Mouse (Mus musculus): ENCODE results near the gene Gm49387. TPM values are rescaled to one million over a fixed set of nuclear protein-coding genes. Genes with fewer than 3 reads are reported as not detected.

Gene Gm49387
- polyA plus RNA-seq, 1 experiment = not detected

DNA sequence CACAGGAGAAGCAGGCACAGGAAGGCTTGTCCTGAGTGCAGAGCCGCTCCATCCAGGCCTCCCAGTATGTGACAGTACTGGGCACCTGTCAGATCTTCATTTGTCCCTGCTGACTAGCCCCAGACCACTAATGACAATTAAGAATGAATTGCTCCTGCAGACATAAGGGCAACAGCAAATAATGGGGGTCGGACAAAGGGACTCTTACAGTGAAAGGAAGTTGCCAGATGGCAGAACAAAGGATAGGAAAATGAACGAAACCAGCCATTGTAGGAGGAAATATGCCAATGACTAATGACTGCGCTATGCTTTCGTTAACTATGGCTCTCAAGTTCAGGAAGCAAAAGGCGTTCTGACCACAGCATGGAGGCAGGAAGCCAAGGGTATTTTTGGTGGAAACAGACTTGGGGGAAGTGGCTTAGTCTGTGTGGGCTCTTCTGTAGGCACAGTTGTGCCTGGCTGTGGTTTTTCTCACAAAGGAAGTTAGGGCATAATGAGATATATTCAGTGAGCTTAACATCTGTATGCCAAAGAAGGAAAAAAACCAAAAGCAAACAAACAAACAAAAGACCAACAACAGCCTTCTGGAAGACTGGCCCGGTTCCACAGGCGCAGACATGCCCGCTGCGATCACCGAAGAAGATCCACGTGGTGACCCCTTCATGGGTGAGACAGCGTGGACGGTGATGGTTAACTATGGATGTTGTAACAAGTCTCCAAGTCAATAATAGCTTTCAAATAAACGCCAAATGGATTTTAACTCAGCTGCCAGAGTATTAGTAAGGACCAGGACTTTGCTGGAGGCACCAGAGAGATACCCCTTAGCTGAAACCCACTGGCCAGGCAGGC is 29.2 kb upstream of the Gm49387 start:
- peaks cover 11% of the 10 kb centered on the region for H3K4me1 ChIP-seq (ENCODE audit: control insufficient read depth, insufficient read depth, low read length)
- no peak overlapping the region for H3K4me3 ChIP-seq (ENCODE audit: insufficient read depth, low read length)
- TF ChIP-seq CTCF (IDR thresholded peaks at IDR 0.05; ENCODE audit: extremely low read depth, insufficient read depth, low read length) (no peak), POLR2A (IDR thresholded peaks at IDR 0.05; ENCODE audit: extremely low read depth, insufficient read depth, low read length) (no peak)

DNA sequence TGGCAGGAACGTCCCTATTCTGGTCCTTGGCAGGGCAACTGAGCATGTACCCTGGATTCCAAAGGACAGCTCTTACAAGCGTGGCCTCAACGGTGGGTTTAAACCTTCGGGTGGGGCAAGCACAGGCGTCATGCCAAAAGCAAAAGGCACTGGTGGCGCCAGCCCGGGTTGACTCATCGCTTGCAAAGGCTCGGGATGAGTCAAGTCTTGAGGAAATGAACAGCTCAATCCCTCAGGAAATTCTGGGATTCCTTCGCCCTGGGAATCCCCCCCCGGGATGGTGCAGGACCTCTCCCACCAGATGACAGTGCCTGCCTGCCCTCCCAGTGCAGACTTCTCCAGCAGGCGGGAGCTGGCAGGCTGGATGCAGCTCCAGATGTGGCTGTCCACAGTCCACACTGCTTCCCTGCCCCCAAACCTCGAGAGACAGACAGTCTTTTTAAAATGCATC is 28.5 kb upstream of the Gm49387 start:
- peaks cover 11% of the 10 kb centered on the region for H3K4me1 ChIP-seq (ENCODE audit: control insufficient read depth, insufficient read depth, low read length)
- peak overlapping the region; percentile 74 for H3K27ac ChIP-seq (ENCODE audit: insufficient read depth, low read length)
- TF ChIP-seq CTCF (IDR thresholded peaks at IDR 0.05; ENCODE audit: extremely low read depth, insufficient read depth, low read length) (no peak), POLR2A (IDR thresholded peaks at IDR 0.05; ENCODE audit: extremely low read depth, insufficient read depth, low read length) (no peak)
- H3K4me3 ChIP-seq (ENCODE audit: insufficient read depth, low read length) = no peak overlapping the region

More for the DNA sequence above, 29.2 kb upstream of the Gm49387 start:
- peak overlapping the region; percentile 74 for H3K27ac ChIP-seq (ENCODE audit: insufficient read depth, low read length)

GRCm38 (mm10) chr14:31668326-31668725 is 27.6 kb upstream of the Gm49387 start:
- 0 out of 2 replicates have a peak overlapping the region, but pooled peaks have one; percentile 16 for H3K27ac ChIP-seq (ENCODE audit: insufficient read depth, low read length)

DNA sequence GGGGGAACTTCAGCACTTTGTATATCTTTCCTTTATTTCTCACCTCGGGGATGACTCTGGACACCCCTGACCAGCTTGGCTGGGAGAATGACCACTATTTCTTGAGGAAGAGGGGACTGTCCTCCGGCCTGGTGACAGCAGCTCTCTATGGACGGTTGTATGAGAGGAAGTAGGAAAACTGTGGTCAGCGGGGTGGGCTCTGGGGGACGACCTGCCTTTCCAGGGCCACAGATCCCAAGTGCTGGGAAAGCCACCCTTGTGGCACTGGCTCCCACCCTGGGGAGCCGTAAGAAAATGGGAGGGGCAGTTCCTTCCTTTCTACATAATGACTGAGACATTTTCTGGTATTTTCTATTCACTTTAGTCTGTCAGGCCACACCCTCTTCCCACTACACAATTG is 27.1 kb upstream of the Gm49387 start:
- H3K4me3 ChIP-seq (ENCODE audit: insufficient read depth, low read length) = no peak overlapping the region
- no peak overlapping the region for H3K27ac ChIP-seq (ENCODE audit: insufficient read depth, low read length)
- peaks cover 18% of the 10 kb centered on the region for H3K4me1 ChIP-seq (ENCODE audit: control insufficient read depth, insufficient read depth, low read length)
- no peak for TF ChIP-seq POLR2A (IDR thresholded peaks at IDR 0.05; ENCODE audit: extremely low read depth, insufficient read depth, low read length)
- no peak for TF ChIP-seq CTCF (IDR thresholded peaks at IDR 0.05; ENCODE audit: extremely low read depth, insufficient read depth, low read length)

More at GRCm38 (mm10) chr14:31668326-31668725, 27.6 kb upstream of the Gm49387 start:
- Histone ChIP-seq H3K4me1 (ENCODE audit: control insufficient read depth, insufficient read depth, low read length) (peaks cover 17% of the 10 kb centered on the region), H3K4me3 (ENCODE audit: insufficient read depth, low read length) (no peak overlapping the region)
- TF ChIP-seq POLR2A (IDR thresholded peaks at IDR 0.05; ENCODE audit: extremely low read depth, insufficient read depth, low read length) = no peak
- no peak for TF ChIP-seq CTCF (IDR thresholded peaks at IDR 0.05; ENCODE audit: extremely low read depth, insufficient read depth, low read length)

DNA sequence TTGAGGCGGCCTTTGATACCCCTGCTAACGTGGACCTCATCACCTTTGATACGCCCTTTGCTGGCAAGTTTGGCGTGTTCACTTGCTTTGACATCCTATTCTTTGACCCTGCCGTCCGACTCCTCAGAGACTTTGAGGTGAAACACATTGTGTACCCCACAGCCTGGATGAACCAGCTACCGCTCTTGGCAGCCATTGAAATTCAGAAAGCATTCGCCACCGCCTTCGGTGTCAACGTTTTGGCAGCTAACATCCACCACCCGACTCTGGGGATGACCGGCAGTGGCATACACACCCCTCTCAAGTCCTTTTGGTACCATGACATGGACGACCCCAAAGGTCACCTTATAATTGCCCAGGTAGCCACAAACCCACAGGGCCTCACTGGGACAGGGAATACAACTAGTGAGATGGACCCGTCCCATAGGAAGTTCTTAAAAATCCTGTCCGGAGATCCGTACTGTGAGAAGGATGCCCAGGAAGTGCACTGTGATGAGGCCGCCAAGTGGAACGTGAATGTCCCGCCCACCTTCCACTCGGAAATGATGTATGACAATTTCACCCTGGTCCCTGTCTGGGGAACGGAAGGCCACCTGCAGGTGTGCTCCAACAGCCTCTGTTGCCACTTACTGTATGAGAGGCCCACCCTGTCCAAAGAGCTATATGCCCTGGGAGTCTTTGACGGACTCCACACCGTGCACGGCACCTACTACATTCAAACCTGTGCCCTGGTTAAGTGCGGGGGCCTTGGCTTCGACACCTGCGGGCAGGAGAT is 26.4 kb upstream of the Gm49387 start:
- TF ChIP-seq POLR2A (IDR thresholded peaks at IDR 0.05; ENCODE audit: extremely low read depth, insufficient read depth, low read length) = no peak
- no peak for TF ChIP-seq CTCF (IDR thresholded peaks at IDR 0.05; ENCODE audit: extremely low read depth, insufficient read depth, low read length)
- Histone ChIP-seq H3K27ac (ENCODE audit: insufficient read depth, low read length) (no peak overlapping the region), H3K4me3 (ENCODE audit: insufficient read depth, low read length) (no peak overlapping the region), H3K4me1 (ENCODE audit: control insufficient read depth, insufficient read depth, low read length) (peaks cover 18% of the 10 kb centered on the region)

- Histone ChIP-seq H3K27ac (ENCODE audit: insufficient read depth, low read length) (no peak overlapping the region), H3K4me1 (ENCODE audit: control insufficient read depth, insufficient read depth, low read length) (peaks cover 18% of the 10 kb centered on the region), H3K4me3 (ENCODE audit: insufficient read depth, low read length) (no peak overlapping the region)
- TF ChIP-seq CTCF (IDR thresholded peaks at IDR 0.05; ENCODE audit: extremely low read depth, insufficient read depth, low read length) = no peak
- no peak for TF ChIP-seq POLR2A (IDR thresholded peaks at IDR 0.05; ENCODE audit: extremely low read depth, insufficient read depth, low read length)
Observed at GRCm38 (mm10) chr14:31665566-31665940, 24.9 kb upstream of the Gm49387 start.

GRCm38 (mm10) chr14:31664903-31665565 is 24.4 kb upstream of the Gm49387 start:
- H3K4me3 ChIP-seq (ENCODE audit: insufficient read depth, low read length) = no peak overlapping the region
- peaks cover 19% of the 10 kb centered on the region for H3K4me1 ChIP-seq (ENCODE audit: control insufficient read depth, insufficient read depth, low read length)
- no peak for TF ChIP-seq CTCF (IDR thresholded peaks at IDR 0.05; ENCODE audit: extremely low read depth, insufficient read depth, low read length)
- TF ChIP-seq POLR2A (IDR thresholded peaks at IDR 0.05; ENCODE audit: extremely low read depth, insufficient read depth, low read length) = no peak
- 0 out of 2 replicates have a peak overlapping the region, but pooled peaks have one; percentile 14 for H3K27ac ChIP-seq (ENCODE audit: insufficient read depth, low read length)

GRCm38 (mm10) chr14:31664100-31664902 is 23.6 kb upstream of the Gm49387 start:
- peak overlapping the region; percentile 98; the same call in 1 of the 2 replicates for H3K27ac ChIP-seq (ENCODE audit: insufficient read depth, low read length)
- no peak overlapping the region for H3K4me3 ChIP-seq (ENCODE audit: insufficient read depth, low read length)
- peaks cover 16% of the 10 kb centered on the region for H3K4me1 ChIP-seq (ENCODE audit: control insufficient read depth, insufficient read depth, low read length)
- TF ChIP-seq CTCF (IDR thresholded peaks at IDR 0.05; ENCODE audit: extremely low read depth, insufficient read depth, low read length) (no peak), POLR2A (IDR thresholded peaks at IDR 0.05; ENCODE audit: extremely low read depth, insufficient read depth, low read length) (no peak)
